Mouse (Mus musculus): ENCODE results near the gene Map1lc3b.

DNA sequence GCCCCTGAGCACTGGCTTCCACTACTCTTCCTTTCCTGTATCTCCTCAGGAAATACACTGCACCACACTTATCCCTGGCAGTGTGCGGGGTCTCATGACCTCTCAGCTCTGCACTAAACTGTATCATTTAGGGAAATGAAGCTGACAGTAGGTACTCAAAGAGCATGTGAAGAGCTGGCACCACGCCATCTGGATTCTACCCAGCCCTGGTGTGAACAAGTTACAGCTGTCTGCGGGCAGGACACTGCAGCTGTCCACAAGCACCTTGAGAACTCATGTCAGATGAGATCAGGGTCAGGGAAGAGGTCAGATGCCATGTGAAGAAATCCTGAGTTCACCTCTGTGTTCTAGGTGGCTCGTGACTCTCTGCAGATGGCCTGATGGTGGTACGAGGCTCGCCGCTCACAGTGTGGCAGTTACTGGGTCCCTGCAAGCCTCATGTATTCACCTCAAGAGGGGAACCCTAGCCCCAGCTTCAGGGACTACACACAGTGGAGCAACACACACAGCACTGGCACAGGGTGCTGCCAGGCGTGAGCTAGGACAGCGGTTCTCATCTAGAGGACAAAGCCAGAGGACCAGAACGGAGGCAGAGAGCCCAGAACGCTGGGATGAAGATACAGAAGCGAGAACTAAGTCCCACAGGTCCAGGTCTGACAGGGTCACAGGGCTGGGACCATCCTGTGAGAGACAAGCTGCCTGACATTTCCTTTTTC, 30.8 kb downstream of the Map1lc3b start:
- TF ChIP-seq CTCF (IDR thresholded peaks at IDR 0.05; ENCODE audit: control insufficient read depth, insufficient read depth, insufficient replicate concordance, low read depth, low read length) (no peak), POLR2A (IDR thresholded peaks at IDR 0.05; ENCODE audit: control insufficient read depth, low read depth, low read length) (no peak)

Data from testis, adult 2 months (tissue).